Mouse (Mus musculus): ENCODE measurements at regions not wholly inside any gene's neighbourhood (a gene's known extent, or its start where the extent isn't known, plus 50 kb on each side); places are given as distances from the start of the nearest gene placed in this dataset.

- peak; percentile 46 to 66 for DNase-seq
Observed at GRCm38 (mm10) chr3:148762541-148763225, 227.7 kb downstream of the Adgrl2 start.

DNA sequence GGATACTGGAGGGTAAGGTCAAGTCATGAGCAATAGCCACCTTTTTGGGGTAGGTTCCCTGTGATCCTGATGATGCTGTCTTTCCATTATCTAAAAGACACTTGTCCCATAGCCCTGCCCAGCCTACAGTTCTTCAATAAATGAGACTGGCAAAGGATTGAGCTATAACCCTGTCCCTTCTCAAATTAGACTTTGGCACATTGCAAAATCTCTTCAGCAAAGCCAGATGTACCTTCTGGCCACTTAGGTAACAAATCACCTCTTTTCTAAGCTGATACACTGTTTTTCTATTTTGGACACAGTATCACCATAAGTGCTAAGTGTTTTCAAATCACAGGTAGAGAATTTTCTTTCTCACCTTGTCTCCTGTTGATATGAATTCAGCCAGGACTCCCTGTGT lies 228.8 kb downstream of the Adgrl2 start:
- no peak for DNase-seq

DNA sequence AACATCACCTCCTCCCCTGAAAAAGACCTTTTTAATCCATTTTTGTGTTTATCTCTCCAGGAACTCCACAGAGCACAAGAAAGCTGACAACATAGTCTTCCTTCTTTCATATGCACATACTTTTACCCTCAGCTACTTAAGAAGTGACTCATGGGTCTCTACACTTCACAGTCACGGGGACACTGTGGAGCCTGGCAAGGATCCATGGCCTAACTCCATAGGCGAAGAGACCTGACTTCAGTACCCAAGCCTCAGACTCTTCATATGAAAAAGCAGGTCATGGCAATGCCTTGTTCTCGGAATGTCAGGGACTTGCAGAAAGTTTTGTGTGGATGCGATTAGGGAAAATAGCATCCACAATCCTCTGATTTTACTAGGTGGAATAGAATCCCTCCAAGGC lies 230.9 kb downstream of the Adgrl2 start:
- DNase-seq, result no peak

- no peak for DNase-seq
Observed at GRCm38 (mm10) chr3:148746234-148746633, 244.1 kb downstream of the Adgrl2 start.

- DNase-seq, result no peak
Observed at GRCm38 (mm10) chr3:148744651-148745050, 245.7 kb downstream of the Adgrl2 start.

DNA sequence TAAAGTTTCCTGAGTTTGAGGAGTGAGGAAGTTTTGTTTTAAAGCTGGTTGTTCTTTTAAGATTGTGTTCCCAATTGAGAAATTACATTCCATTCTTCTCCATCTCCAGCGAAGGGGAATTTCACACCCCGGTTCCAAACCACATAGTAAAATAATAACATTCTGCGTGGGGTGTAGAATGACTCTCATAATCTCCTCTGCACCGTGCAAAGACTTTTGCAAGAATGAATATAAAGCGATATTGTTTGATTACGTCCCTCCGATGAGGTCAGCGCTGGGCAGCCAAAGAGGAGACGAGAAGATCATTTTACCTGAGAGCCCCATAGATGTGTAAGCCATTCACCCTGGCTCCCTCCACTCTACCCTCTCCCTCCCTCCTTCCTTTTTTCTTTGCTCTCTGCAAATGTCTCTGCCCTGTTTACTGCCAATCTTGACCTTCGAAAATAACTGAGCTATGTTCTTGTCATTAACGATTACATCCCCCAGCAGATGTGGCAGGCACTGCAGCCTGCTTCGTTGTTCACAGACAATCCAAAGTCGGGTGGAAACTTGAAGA lies 256.1 kb downstream of the Adgrl2 start:
- no peak for DNase-seq

DNA sequence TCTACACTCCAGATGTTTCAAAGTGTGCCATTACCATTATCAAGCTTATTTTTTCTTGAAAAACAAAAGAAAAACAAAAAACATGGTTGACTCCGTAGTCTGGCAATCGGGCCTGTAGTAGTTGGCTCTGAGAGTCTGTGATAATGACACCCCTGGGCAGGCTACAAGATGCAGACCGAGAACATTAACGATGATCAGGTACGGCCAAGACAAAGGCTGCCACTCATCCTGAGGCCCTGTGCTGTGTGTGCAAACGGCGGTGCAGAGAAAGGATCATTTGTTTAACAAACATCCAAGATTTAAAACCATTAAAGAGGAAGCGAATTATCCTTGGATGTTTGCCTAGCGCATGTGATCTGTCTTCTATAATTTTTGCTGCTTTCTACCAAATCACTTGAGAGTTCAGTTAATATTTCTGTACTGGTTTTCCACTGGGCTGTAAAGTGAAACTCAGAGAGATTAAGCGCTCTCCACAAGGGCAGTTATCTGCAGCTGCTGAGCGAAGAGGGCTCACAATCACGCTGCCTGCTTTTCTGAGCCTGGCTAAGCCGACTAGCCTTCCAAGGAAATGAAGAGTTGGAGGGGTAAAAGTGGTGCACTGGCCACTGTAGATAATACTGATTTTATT lies 257.0 kb downstream of the Adgrl2 start:
- no peak for DNase-seq

- no peak for DNase-seq
Observed at GRCm38 (mm10) chr3:148731436-148731835, 258.9 kb downstream of the Adgrl2 start.

- DNase-seq, result peak; percentile 32 to 33
Observed at GRCm38 (mm10) chr3:148729242-148729680, 261.1 kb downstream of the Adgrl2 start.

DNA sequence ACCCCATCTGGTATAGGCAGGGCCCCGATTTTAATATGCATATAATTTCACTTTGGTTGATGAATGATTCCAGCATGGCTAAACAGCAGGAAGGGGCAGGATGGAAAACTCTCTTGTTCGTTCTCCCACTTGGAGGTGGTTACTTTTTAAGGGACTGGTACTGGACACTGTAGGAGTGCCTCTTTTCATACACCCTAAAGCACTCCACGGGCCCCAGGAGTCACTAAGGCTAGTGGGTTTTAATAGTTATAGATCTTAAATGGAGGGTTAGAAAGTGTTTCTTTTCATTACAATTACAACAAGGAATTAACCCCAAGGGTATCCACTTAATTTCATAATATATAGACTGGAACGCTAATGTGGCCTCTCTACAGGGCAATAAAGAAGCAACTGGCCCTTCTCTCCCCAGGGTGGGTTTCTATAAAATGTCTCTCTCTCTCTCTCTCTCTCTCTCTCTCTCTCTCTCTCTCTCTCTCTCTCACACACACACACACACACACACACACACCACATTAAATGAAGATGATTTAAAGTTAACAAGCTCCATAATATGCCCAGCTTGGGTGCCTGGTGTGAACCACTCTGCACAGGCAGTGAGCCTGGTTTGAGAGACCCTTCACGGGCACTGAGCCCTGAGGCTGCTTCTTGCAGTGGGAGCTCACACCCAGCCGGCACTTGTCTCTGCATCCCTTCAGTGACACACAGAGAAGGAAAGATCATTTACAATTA lies 261.7 kb downstream of the Adgrl2 start:
- no peak for DNase-seq

- DNase-seq, result no peak
Observed at GRCm38 (mm10) chr3:148726596-148727331, 263.6 kb downstream of the Adgrl2 start.

- no peak for DNase-seq
Observed at GRCm38 (mm10) chr3:148696555-148696954, 293.8 kb downstream of the Adgrl2 start.

DNA sequence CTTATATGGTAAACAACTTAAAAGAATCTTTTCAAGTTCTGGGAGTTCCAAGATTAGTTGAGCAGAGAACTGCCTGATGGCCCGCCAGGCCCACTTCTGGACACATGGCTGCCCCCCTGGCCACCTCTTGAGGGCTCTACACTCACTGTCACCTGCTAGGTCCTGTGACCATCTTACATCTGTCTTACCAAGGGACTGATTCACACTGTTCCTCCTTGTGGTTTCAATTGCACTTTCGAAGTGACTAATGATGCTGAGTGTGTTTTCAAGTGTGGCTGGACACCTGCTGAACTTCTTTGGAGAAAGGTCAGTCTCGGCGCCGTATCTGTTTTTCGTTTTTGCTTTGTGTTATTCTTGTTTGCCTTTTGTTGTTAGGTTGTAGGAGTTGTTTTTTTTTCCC lies 294.9 kb downstream of the Adgrl2 start:
- no peak for DNase-seq

DNA sequence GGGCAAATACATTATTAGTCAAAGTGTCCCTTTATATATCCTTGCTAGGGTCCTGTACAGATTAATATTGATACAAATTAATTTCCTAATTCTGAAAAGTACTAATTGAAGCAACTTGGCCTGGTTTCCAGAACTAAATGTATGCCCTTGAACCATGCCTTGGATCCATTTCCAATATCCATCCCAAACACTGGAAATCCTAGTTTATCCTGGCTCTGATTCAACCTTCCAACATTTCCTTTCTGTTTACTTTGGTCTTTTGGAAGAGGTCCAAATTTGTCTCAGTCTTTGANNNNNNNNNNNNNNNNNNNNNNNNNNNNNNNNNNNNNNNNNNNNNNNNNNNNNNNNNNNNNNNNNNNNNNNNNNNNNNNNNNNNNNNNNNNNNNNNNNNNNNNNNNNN lies 307.2 kb downstream of the Adgrl2 start:
- DNase-seq, result no peak

DNA sequence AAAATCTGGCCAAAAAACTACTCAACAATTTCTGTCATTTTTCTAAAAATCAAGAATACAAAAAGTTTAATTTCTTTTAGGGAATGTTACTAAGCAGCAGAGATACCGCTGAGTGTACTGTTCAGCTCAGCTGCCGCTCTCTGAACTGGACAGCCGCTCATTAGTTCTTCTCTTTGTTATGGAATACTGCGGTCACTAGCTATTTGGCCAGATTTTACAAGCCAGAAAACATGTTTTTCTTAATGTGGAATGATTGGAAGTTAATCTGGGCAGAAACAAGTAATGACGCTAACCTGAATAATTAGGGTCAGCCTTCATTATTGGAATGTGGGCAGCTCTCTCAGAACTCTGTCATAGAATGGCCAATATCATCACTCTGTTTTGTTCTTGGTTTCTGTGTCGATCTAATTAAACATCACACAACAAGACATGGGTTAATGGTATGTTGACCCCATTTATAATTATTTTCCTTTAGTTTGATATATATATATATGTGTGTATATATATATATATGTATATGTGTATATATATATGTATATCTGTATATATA lies 307.8 kb downstream of the Adgrl2 start:
- DNase-seq, result no peak

- DNase-seq, result no peak
Observed at GRCm38 (mm10) chr3:148681186-148681585, 309.2 kb downstream of the Adgrl2 start.

DNA sequence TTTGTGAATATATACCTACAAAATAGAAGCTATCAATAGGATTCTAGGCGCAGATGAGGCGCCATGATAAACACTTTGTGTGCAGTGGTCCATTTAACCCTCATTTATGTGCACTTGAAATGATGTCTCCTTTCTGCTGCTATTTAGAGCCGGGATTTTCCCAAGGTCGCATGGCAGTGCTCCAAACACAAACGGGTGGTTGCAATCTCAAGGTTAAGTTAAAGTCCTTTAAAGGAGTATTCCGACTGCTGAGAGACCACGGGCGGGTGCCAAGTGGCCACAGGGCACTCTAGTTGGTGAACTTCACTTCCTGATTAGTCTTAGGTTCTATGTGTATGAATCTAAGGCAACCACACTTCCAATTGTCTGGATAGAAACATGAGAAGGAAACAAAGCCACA lies 309.6 kb downstream of the Adgrl2 start:
- DNase-seq, result peak in 1 of 2 experiments; percentile 26

DNA sequence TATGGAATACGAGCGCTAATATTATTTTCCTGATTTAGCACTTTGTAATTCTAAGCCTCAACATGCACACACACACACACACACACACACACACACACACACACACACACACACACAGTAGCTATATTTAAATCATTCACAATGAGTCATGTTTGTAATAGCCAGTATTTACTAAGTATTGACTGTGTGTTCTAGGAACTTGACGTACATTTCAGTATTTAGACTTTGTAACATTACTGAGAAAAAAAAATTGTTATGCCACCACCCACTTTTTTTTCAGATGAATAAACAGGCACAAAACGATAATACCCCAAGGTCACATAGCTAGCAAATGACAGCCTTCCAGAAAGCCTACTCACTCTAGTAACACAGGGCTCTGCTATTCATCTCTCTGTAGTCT lies 310.3 kb downstream of the Adgrl2 start:
- DNase-seq, result no peak

- no peak for DNase-seq
Observed at GRCm38 (mm10) chr3:148679121-148679520, 311.2 kb downstream of the Adgrl2 start.

- no peak for DNase-seq
Observed at GRCm38 (mm10) chr3:148676025-148676424, 314.3 kb downstream of the Adgrl2 start.

DNA sequence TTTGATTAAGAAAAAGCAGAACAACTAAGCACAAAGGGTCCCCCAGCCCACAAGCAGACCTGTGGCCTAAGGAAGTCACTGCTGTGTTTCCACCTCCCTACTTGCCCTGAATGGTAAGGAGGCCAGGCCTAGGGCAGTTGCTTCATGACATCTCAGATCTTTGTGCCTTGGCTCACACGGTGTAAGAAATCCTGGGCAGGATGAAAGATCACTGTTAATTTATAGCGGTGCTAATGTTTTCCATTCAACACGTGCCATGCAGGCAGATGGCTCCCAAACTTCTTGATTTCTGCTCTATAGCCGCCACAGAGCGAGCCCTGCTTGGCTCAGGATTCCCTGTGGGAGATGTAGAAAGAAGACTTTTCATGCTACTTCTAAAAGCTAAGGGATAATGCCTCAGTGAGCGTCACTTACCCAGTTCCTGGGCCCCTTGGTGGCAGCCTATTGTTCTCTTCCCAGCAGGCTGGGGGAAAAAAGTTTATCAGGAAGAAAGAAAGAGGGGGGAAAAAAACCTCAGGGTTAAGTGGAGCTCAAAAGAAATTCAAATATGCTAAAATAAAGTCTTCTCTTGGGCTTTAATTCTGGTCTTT lies 327.4 kb downstream of the Adgrl2 start:
- no peak for DNase-seq

GRCm38 (mm10) chr3:148659024-148659423 lies 331.3 kb downstream of the Adgrl2 start:
- DNase-seq, result no peak
